Mouse (Mus musculus) stomach, embryonic 15.5 days (tissue): ENCODE data around the gene Usp45. TPM values are rescaled to one million over a fixed set of nuclear protein-coding genes. Genes with fewer than 3 reads are reported as not detected.

Experiments used
- ATAC-seq: fragments of 200-750 bp; cut with Nextera tagmentation; 2 replicates; pipeline ENCODE4 v1.8.0; 2017; ENCODE audit warnings: low read depth, moderate number of reproducible peaks, moderate TSS enrichment; ENCODE audit not compliant: insufficient read depth, low FRiP score
- H3K27ac ChIP-seq: fragments of 300-500 bp; sonication (generic); 2 replicates; pipeline ENCODE4 v1.5.1; 2015; ENCODE audit warnings: mild to moderate bottlenecking, inconsistent platforms
- H3K27me3 ChIP-seq: fragments of 300-500 bp; sonication (generic); replicated peaks from 2 replicates; pipeline ENCODE4 v1.6.1; 2015; ENCODE audit warnings: inconsistent platforms
- H3K36me3 ChIP-seq: fragments of 300-500 bp; sonication (generic); 2 replicates; pipeline ENCODE4 v1.6.1; 2015; ENCODE audit warnings: inconsistent platforms
- H3K4me1 ChIP-seq: fragments of 300-500 bp; sonication (generic); 2 replicates; pipeline ENCODE4 v1.6.1; 2015; ENCODE audit warnings: inconsistent platforms
- H3K4me2 ChIP-seq: fragments of 300-500 bp; sonication (generic); 2 replicates; pipeline ENCODE4 v1.6.1; 2015; ENCODE audit warnings: mild to moderate bottlenecking, inconsistent platforms
- H3K4me3 ChIP-seq: fragments of 300-500 bp; sonication (generic); replicated peaks from 2 replicates; pipeline ENCODE4 v1.5.1; 2015; ENCODE audit warnings: inconsistent platforms
- H3K9ac ChIP-seq: fragments of 300-500 bp; sonication (generic); 2 replicates; pipeline ENCODE4 v1.6.1; 2015; ENCODE audit warnings: inconsistent platforms
- H3K9me3 ChIP-seq: fragments of 300-500 bp; sonication (generic); 2 replicates; pipeline ENCODE4 v1.6.1; 2016; ENCODE audit warnings: inconsistent platforms
- WGBS: fragments of 180-500 bp; shearing (Covaris S2); methylation state at CpG from one replicate; pipeline ENCODE4 v1.1.7; 2015; 5-methylcytosine and 5-hydroxymethylcytosine counted together
- polyA plus RNA-seq: library from polyadenylated mRNA; unstranded; fragments of >200 nt; fragmentation: Nextera tagmentation; extraction: Ambion mirVana; gene quantifications from 2 replicates; pipeline ENCODE4 v1.2.1, GENCODE M21; 2015

Usp45 gene
- polyA plus RNA-seq, 1 experiment from 2014 or later = 9.2 TPM

- Histone ChIP-seq H3K9me3 (no peaks in the 10 kb centered on the region), H3K4me2 (peak overlapping the region; percentile 71), H3K4me3 (peak overlapping the region; percentile 55), H3K9ac (peak overlapping the region; percentile 31; the same call in 1 of the 2 replicates), H3K4me1 (0 out of 2 replicates have a peak, but pooled peaks cover 3% of the 10 kb centered on the region), H3K36me3 (no peaks in the 10 kb centered on the region), H3K27ac (no peak overlapping the region), H3K27me3 (no peaks in the 10 kb centered on the region)
- 22% methylated on average over 14 of the region's 14 CpGs for WGBS
- ATAC-seq = peak; percentile 22; the same call in 1 of the 2 replicates
Observed at GRCm38 (mm10) chr4:21766171-21766862, 639 bp upstream of the Usp45 start.

GRCm38 (mm10) chr4:21771064-21771463 lies 4.1 kb downstream of the Usp45 start:
- WGBS = 77% methylated on average over 1 of the region's 1 CpGs
- Histone ChIP-seq H3K9me3 (no peaks in the 10 kb centered on the region), H3K27me3 (no peaks in the 10 kb centered on the region), H3K27ac (no peak overlapping the region), H3K9ac (no peak overlapping the region), H3K4me1 (0 out of 2 replicates have a peak, but pooled peaks cover 2% of the 10 kb centered on the region), H3K4me3 (no peak overlapping the region), H3K36me3 (no peaks in the 10 kb centered on the region), H3K4me2 (no peak overlapping the region)
- no peak for ATAC-seq

GRCm38 (mm10) chr4:21772306-21772705 lies 5.3 kb downstream of the Usp45 start:
- H3K36me3 ChIP-seq = no peaks in the 10 kb centered on the region
- no peak overlapping the region for H3K27ac ChIP-seq
- no peak overlapping the region for H3K9ac ChIP-seq
- H3K27me3 ChIP-seq = no peaks in the 10 kb centered on the region
- no peak for ATAC-seq
- 100% methylated on average over 1 of the region's 1 CpGs for WGBS
- H3K4me2 ChIP-seq = no peak overlapping the region
- H3K9me3 ChIP-seq = no peaks in the 10 kb centered on the region
- no peak overlapping the region for H3K4me3 ChIP-seq
- H3K4me1 ChIP-seq = peaks cover 3% of the 10 kb centered on the region; the same call in 1 of the 2 replicates

GRCm38 (mm10) chr4:21776091-21776945 lies 9.4 kb downstream of the Usp45 start:
- WGBS = under 1% methylated on average over 46 of the region's 46 CpGs
- H3K9ac ChIP-seq = peak overlapping the region; percentile 92
- H3K27ac ChIP-seq = peak overlapping the region; percentile 71
- no peaks in the 10 kb centered on the region for H3K9me3 ChIP-seq
- 0 out of 2 replicates have a peak, but pooled peaks cover 2% of the 10 kb centered on the region for H3K36me3 ChIP-seq
- H3K4me3 ChIP-seq = peak overlapping the region; percentile 89
- peak; percentile 96 for ATAC-seq
- H3K27me3 ChIP-seq = no peaks in the 10 kb centered on the region
- H3K4me1 ChIP-seq = peaks cover 5% of the 10 kb centered on the region; the same call in 1 of the 2 replicates
- peak overlapping the region; percentile 79 for H3K4me2 ChIP-seq

- 0 out of 2 replicates have a peak, but pooled peaks cover 6% of the 10 kb centered on the region for H3K36me3 ChIP-seq
- H3K4me1 ChIP-seq = peaks cover 5% of the 10 kb centered on the region; the same call in 1 of the 2 replicates
- no peak overlapping the region for H3K9ac ChIP-seq
- peak overlapping the region; percentile 89 for H3K4me3 ChIP-seq
- no peaks in the 10 kb centered on the region for H3K27me3 ChIP-seq
- no peak overlapping the region for H3K27ac ChIP-seq
- no peaks in the 10 kb centered on the region for H3K9me3 ChIP-seq
- 6% methylated on average over 9 of the region's 9 CpGs for WGBS
- peak overlapping the region; percentile 79 for H3K4me2 ChIP-seq
- no peak for ATAC-seq
Observed at GRCm38 (mm10) chr4:21776946-21777265, 9.9 kb downstream of the Usp45 start.

- H3K27me3 ChIP-seq = no peaks in the 10 kb centered on the region
Observed at GRCm38 (mm10) chr4:21780816-21781726, 14.1 kb downstream of the Usp45 start.

GRCm38 (mm10) chr4:21786268-21786667 lies 19.3 kb downstream of the Usp45 start:
- no peak overlapping the region for H3K4me3 ChIP-seq
- no peaks in the 10 kb centered on the region for H3K4me1 ChIP-seq
- H3K4me2 ChIP-seq = no peak overlapping the region
- no peak overlapping the region for H3K27ac ChIP-seq
- ATAC-seq = no peak
- H3K9me3 ChIP-seq = no peaks in the 10 kb centered on the region
- no peaks in the 10 kb centered on the region for H3K27me3 ChIP-seq
- WGBS = 96% methylated on average over 12 of the region's 12 CpGs
- peaks cover 19% of the 10 kb centered on the region for H3K36me3 ChIP-seq
- H3K9ac ChIP-seq = no peak overlapping the region

More at GRCm38 (mm10) chr4:21780816-21781726, 14.1 kb downstream of the Usp45 start:
- Histone ChIP-seq H3K9me3 (no peaks in the 10 kb centered on the region), H3K4me3 (no peak overlapping the region), H3K36me3 (peaks cover 14% of the 10 kb centered on the region), H3K9ac (no peak overlapping the region), H3K4me1 (peaks cover 5% of the 10 kb centered on the region; the same call in 1 of the 2 replicates), H3K27ac (no peak overlapping the region), H3K4me2 (no peak overlapping the region)
- 85% methylated on average over 12 of the region's 12 CpGs for WGBS
- peak; percentile 77 for ATAC-seq

GRCm38 (mm10) chr4:21788903-21789302 lies 21.9 kb downstream of the Usp45 start:
- Histone ChIP-seq H3K4me1 (no peaks in the 10 kb centered on the region), H3K27me3 (no peaks in the 10 kb centered on the region), H3K4me3 (no peak overlapping the region), H3K36me3 (peaks cover 7% of the 10 kb centered on the region; the same call in 1 of the 2 replicates), H3K9ac (no peak overlapping the region), H3K9me3 (no peaks in the 10 kb centered on the region), H3K27ac (no peak overlapping the region), H3K4me2 (no peak overlapping the region)
- 86% methylated on average over 6 of the region's 6 CpGs for WGBS
- no peak for ATAC-seq

- no peak for ATAC-seq
- H3K4me1 ChIP-seq = no peaks in the 10 kb centered on the region
- no peaks in the 10 kb centered on the region for H3K9me3 ChIP-seq
- H3K36me3 ChIP-seq = peaks cover 6% of the 10 kb centered on the region; the same call in 1 of the 2 replicates
- H3K4me3 ChIP-seq = no peak overlapping the region
- no peak overlapping the region for H3K27ac ChIP-seq
- H3K27me3 ChIP-seq = no peaks in the 10 kb centered on the region
- H3K4me2 ChIP-seq = no peak overlapping the region
- no peak overlapping the region for H3K9ac ChIP-seq
- WGBS = 84% methylated on average over 4 of the region's 4 CpGs
Observed at GRCm38 (mm10) chr4:21789836-21790235, 22.9 kb downstream of the Usp45 start.

GRCm38 (mm10) chr4:21793631-21794030 lies 26.7 kb downstream of the Usp45 start:
- ATAC-seq = no peak
- Histone ChIP-seq H3K4me1 (no peaks in the 10 kb centered on the region), H3K36me3 (0 out of 2 replicates have a peak, but pooled peaks cover 8% of the 10 kb centered on the region), H3K9ac (no peak overlapping the region), H3K4me2 (no peak overlapping the region), H3K9me3 (no peaks in the 10 kb centered on the region), H3K4me3 (no peak overlapping the region), H3K27ac (no peak overlapping the region), H3K27me3 (no peaks in the 10 kb centered on the region)
- WGBS = 48% methylated on average over 3 of the region's 3 CpGs

GRCm38 (mm10) chr4:21801013-21801412 lies 34.1 kb downstream of the Usp45 start:
- no peak for ATAC-seq
- no peak overlapping the region for H3K4me3 ChIP-seq
- H3K27me3 ChIP-seq = no peaks in the 10 kb centered on the region
- H3K9me3 ChIP-seq = no peaks in the 10 kb centered on the region
- no peak overlapping the region for H3K27ac ChIP-seq
- 95% methylated on average over 1 of the region's 1 CpGs for WGBS
- 0 out of 2 replicates have a peak, but pooled peaks cover 5% of the 10 kb centered on the region for H3K36me3 ChIP-seq
- no peaks in the 10 kb centered on the region for H3K4me1 ChIP-seq
- no peak overlapping the region for H3K9ac ChIP-seq
- H3K4me2 ChIP-seq = no peak overlapping the region
